Mouse (Mus musculus): Measurements from ENCODE around the gene Asic4.

Gene Asic4

DNA sequence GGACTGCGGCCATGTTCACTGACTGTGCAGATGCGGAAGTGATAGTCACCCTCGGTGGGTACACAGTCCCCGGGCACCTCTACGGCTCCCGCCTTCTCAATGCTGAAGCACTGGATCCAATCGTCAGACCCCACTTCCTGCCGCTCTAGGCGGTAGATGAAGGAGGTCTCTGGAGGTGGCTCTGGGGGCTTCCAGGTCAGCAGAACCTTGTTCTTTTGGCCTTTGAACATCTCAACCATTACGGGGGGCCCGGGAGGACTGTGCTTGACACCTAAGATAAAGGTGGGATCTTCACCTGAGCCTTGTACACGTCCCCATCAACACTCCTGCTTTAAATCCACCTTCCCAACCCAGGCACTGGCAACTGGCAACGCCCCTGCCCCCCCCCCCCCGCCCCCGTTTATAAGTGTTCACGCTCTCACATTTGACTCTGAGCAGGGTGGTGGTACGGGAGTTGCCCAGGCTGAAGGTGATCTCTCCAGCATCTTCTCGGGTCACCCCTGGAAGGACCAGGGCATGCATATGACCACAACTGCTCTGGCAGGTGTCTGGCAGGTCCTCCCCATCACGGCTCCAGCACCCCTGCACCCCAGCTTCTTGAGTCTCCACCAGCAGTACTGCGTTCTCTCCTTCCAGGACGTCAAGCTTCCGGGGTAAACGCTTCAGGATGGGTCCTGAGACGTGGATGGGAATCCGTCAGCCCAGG lies 52.9 kb downstream of the Asic4 start:
- DNase-seq (ENCODE audit: low read depth, low spot score), result no peak

DNA sequence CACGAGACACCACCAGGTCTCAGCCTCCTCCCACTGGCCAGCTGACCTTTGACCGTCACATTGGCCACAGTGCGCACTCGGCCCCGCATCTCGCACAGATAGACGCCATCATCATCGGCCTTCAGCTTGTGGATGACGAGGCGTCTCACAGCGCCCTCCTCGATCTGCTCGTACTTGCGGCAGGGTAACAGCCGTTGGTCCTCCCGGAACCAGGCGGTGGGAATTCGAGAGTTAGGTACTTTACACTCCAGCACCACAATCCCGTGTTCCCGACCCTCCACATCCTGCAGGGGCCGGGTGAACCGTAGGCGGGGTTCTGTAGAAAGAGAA lies 53.4 kb downstream of the Asic4 start:
- peak; percentile 55 for DNase-seq (ENCODE audit: low read depth, low spot score)

DNA sequence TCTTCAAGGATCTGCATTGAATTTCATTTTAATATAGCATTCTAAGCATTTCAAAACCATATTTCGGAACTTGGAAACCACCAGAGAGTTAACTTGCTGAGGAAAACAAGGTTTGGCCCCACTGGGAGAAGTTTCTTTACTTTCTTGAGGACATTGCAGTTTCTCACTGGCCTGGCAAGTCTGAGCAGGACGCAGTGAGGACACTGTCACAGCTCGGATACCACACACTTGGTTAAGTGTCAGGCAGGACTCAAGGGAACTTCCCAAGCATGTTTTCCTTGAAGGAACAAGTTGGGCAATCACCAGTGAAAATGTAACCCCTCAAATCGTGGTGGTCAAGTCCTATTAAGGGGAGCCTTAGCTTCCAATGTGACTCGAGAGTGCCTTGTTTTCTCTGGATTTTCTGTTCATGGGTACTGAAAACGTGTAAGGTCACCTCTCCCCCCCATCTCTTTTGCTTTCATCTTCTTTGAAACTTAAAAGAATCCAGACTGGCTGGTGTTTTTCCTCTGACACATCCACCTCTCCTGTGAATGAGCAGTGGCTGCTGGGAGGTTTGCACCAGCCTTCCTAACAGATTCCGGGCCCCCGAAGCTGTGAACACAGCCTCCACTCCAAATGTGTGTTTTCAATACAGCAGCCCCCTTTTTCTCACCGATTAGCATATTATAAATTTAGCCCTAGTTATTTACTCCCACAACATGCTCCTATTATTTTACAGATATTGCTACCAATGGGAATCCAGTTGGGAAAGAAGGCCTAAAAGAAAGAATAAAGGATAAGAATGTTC lies 54.2 kb downstream of the Asic4 start:
- no peak for DNase-seq (ENCODE audit: low read depth, low spot score)

GRCm38 (mm10) chr1:75505159-75505955 lies 55.1 kb downstream of the Asic4 start:
- peak; percentile 58 for DNase-seq (ENCODE audit: low read depth, low spot score)

DNA sequence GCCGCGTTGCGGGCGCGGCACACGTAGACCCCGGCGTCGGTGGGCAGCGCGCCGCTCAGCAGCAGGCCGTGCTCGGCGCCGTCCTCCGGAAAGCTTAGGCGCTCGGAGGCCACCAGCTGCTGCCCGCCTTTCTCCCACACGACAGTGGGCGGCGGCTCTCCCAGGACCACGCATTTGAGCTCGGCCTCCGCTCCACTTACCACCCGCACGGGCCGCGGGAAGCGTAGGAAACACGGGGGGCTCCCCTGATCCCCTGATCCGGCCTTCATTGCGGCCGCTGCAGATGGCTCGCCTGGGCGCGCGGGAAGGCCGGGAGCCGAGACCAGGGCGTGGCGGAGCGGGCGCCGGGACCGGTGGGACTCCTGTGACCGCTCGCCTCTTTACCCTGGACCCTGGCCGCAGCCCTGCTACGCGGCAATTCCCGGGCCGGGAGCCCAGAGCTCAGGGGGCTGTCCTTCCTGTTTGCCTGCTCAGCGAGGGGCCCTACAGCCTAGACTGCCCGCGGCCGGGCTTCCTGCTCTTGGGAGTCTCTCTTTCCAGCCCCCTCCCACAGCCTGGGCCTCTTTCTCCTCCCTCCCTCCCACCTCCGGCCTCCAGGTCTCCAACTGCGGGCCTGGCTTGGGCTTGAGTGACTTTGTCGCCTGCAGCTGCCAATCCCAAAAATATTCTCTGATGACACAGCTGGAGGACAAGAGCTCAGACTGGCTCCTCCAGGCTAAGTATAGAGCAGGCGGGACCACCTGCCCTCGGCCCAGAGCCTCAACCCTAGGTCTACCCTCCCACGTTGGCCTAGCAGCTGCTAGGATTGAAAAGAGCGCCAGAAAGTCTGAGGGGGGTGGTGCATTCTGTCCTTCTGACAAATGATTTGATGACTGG lies 56.0 kb downstream of the Asic4 start, which contains the start of gene Obsl1:
TSS of gene Obsl1 (minus strand) at position 497 of the 876 bp plus-strand sequence.
- DNase-seq (ENCODE audit: low read depth, low spot score), result peak; percentile 70

GRCm38 (mm10) chr1:75507006-75507405 lies 56.8 kb downstream of the Asic4 start, which contains the start of gene Inha:
TSS of gene Inha (plus strand) at chr1:75507077.
- DNase-seq (ENCODE audit: low read depth, low spot score), result no peak

DNA sequence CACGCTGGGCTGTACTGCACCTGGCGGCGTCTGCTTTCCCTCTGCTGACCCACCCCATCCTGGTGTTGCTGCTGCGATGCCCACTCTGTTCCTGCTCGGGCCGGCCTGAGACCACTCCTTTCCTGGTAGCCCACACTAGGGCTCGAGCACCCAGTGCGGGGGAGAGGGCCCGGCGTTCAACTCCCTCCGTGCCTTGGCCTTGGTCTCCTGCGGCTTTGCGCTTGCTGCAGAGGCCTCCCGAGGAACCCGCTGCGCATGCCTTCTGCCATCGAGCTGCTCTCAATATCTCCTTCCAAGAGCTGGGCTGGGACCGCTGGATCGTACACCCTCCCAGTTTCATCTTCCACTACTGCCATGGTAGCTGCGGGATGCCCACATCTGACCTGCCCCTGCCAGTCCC lies 59.4 kb downstream of the Asic4 start:
- DNase-seq (ENCODE audit: low read depth, low spot score), result no peak

GRCm38 (mm10) chr1:75510154-75510553 lies 59.9 kb downstream of the Asic4 start:
- peak; percentile 67 for DNase-seq (ENCODE audit: low read depth, low spot score)

DNA sequence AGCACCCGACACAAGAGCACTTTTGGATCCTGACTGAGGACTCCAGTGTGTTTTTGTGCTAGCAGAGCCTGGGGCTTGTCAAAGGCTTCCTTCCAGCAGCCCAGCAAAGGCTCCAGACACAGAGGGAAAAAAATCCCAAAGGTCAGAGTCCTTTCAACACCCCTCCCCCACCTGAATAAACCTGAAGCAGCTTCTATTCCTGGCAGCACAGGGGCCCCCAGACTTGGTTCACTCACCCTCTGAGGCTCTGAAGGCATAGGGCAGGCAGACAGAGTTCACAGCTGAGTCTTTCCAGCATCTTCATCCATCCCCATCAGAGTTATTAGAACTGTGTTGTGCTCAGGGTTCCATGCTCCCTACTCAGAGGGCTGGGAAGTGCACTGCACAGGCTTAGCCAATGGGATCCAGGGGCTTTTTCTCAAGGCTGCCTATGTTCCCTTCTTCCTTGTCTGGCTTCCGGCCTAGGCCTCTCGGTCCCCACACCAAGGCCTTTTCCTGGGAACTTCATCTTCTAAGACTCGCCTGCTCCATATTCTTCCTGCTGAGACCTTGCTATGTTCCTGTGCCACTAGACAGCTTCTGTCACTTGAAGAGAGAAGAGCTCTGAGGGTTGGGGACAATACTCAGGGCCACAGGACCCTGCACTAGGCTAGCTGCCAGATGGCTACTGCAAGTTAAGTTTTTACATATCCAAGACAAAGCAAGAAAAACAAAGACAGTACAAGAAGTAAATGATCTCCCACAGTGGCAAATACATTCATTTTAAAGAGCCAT lies 61.4 kb downstream of the Asic4 start:
- DNase-seq (ENCODE audit: low read depth, low spot score), result peak; percentile 84

DNA sequence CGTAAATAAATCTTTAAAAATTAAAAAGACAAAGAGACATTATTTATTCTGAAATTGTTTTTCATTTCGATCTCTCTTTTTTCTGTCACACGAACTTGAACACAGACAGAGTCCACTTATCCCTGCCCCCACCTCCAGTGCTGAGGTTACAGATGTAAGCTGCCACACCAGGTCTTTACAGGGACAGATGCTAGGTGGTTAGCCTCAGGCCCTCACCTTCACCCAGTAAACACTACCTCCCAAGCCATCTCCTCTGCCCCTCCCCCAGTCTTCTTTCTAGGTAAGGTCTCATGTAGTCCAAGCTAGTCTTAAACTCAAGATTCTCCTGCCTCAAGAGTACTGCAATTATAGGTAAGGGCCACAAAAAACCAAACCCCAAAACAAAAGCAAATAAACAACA lies 62.3 kb downstream of the Asic4 start:
- peak; percentile 64 for DNase-seq (ENCODE audit: low read depth, low spot score)

DNA sequence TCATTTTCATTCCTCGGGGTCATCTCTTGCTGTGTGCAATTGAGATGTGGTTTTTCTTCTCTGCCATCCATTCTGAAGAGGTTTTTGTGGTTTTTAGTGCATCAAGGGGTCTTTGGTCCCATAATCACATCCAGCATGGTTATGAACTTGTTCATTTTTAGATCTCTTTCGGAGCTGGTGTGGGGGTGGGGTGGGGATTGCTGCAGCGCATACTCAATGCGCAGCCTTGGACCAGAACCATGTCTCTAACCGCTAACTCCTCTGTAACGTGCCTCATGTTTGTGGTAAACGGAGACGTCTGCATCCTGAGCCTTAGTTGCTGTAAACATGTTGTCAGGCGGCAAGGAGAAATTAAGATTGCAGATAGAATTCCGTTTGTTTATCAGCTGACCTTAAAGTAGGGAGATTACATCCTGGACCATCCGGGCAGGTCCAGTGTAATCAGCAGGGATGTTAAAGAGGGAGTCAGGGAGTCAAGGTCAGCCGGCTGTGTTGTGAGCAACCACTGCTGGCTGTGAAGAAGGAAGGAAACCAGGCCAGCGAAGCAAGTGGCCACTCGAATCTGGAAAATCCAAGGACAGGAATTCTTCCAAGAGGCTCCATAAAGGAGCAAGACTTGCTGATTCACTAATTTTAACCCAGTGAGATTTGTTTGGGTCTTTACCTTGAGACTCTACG lies 66.6 kb downstream of the Asic4 start:
- no peak for DNase-seq (ENCODE audit: low read depth, low spot score)

- peak; percentile 96 for DNase-seq (ENCODE audit: low read depth, low spot score)
Measured at GRCm38 (mm10) chr1:75517984-75518383, 67.7 kb downstream of the Asic4 start.

- peak; percentile 61 for DNase-seq (ENCODE audit: low read depth, low spot score)
Measured at GRCm38 (mm10) chr1:75518427-75518826, 68.2 kb downstream of the Asic4 start.

- no peak for DNase-seq (ENCODE audit: low read depth, low spot score)
Measured at GRCm38 (mm10) chr1:75519576-75519975, 69.3 kb downstream of the Asic4 start.

- DNase-seq (ENCODE audit: low read depth, low spot score), result peak; percentile 93
Measured at GRCm38 (mm10) chr1:75521321-75522031, 71.2 kb downstream of the Asic4 start, which contains the start of gene Stk11ip. TSS of gene Stk11ip (plus strand) at chr1:75521529.

Data from ES-CJ7 (cell line).